In the genomic region with DNA sequence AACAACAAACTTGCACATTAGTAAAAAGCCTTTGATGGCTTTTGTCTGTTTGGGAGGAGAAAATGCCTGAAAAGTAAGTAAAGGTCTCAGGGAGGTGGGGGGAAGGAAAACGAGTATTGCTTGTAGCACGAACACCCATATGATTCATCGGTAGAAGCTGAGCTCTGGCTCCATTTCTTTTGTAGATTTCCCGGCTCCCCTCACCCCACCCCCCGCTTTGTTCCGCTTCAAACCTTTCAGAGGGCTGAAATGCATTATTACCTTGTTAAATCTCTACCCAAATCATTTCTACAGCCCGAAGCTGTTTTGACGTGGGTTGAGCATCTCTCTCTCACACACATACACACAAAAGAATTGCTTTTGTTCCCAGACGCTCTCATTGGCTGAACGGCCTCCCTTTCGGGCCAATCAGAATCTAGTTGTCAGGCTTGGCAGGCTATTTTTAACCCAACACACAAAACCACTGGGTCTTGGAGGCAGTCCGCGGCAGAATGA, we compare ENCODE assay signal across 8 mouse cellular contexts.
A peak's percentile ranks its signal among the peaks of the same experiment; 100 is the strongest.
DNase-seq lines count a peak whose midpoint lies in the region; ATAC-seq lines count a peak whose summit lies in the region.

No protein-coding gene starts in this region.

- peak overlapping the region; percentile 91 for H3K4me3 ChIP-seq in megakaryocyte, embryonic 14.5 days (replicated peaks)

- H3K9me3 ChIP-seq in megakaryocyte, embryonic 14.5 days = no peaks in the 10 kb centered on the region

- no peaks in the 10 kb centered on the region for H3K27me3 ChIP-seq in megakaryocyte, embryonic 14.5 days (replicated peaks)

- DNase-seq in adrenal gland, adult 18-20 months (ENCODE audit: low spot score in 2 of 2) = peak; percentile 60 to 79
- DNase-seq in embryo, embryonic 11 days = peak; percentile 93
- DNase-seq in gastrocnemius, postnatal 25 days = peak; percentile 84
- peak; percentile 90 to 96 for DNase-seq in left cerebral cortex, adult 9 months (ENCODE audit: low spot score in 2 of 2)
- peak; percentile 91 to 94 for DNase-seq in right cerebral cortex, adult 2 months (ENCODE audit: low spot score in 2 of 2)
- DNase-seq in urinary bladder, postnatal 10 days (ENCODE audit: low spot score) = peak; percentile 23

- ATAC-seq in inflammation-experienced regulatory T-cells, adult 6 months = peak; percentile 95

- H3K36me3 ChIP-seq in megakaryocyte, embryonic 14.5 days (replicated peaks; ENCODE audit: low read length) = no peaks in the 10 kb centered on the region

- peaks cover 5% of the 10 kb centered on the region for H3K4me1 ChIP-seq in megakaryocyte, embryonic 14.5 days

Comparison
In these comparisons a context has a peak if more than half of its experiments do, and no peak if none do; other contexts are left out.
1. Peak in every context shown above with its lines: DNase-seq, ATAC-seq and H3K4me3 ChIP-seq.
2. DNase-seq: peak in every context shown above with its lines; median percentile 93 in embryo, embryonic 11 days; 93 in left cerebral cortex, adult 9 months; 92 in right cerebral cortex, adult 2 months; 84 in gastrocnemius, postnatal 25 days; 70 in adrenal gland, adult 18-20 months; 23 in urinary bladder, postnatal 10 days.